Mouse (Mus musculus): ENCODE measurements at regions not wholly inside any gene's neighbourhood (a gene's known extent, or its start where the extent isn't known, plus 50 kb on each side); places are given as distances from the start of the nearest gene placed in this dataset.

DNA sequence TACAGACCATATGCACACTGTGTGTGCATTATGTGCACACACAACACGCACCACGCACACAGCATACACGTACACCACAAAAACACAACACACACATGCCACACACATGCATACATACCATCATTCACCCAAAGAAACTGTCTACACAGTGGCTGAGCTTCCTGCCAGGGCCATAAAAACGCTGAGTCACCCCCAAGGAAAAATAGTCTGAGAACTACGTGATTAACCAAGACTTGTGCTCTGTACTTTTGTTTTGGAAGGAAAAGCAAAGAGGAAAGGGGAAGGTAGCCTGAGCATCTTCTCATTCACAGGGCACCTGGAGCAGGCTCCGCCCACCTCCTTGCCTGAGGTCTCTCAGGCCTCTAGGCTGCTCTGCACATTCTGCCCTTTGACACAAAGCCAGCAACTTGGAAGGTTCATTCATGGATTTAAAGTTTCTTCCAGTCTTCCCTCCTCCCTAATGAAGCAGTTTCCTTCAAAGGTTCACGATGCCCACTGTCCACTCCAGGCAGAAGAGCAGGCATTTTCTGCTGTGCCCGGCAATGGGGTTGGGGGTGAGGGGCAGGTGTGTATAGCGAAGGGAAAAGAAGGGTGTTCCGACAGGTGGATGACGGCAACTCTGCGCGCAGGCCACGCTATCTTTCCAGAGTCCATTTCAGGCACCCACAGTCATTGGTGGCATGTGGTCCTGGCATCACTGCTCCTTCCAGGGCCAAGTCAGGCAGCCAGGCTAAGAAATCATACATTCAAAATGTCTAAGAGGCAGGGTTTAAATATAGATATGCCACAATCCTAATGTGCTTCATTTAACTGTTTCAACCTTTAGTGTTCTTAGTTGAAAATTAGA is 333.9 kb downstream of the 1500009L16Rik start:
- TF ChIP-seq CTCF (IDR thresholded peaks at IDR 0.05; ENCODE audit: borderline replicate concordance, control insufficient read depth, extremely low read depth, insufficient read depth, low read length, poor library complexity) (no peak), POLR2A (IDR thresholded peaks at IDR 0.05; ENCODE audit: control insufficient read depth, extremely low read depth, insufficient read depth, low read length, poor library complexity) (no peak)

All from thymus, adult 2 months (tissue).